Mouse (Mus musculus): Measurements from ENCODE around the gene Rab11a.

DNA sequence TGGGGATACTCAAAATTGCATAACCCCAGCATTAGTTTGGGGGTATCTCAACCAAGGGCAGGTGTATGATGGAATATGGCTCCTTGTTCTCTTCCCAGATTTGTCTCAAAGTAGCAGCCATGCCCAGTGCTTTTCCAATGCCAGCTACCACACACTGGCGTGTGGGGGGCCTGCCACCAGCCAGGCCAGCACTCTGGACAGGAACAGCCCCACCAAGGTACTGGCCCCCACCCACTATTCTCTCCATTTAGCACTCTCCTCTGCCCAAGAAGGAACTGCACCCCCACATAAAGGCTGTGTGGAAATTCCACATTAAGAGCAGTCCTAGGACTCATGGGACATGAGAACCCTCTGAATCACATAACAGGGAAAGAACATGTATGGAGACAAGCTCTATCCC lies 42.3 kb downstream of the Rab11a start:
- no peak for TF ChIP-seq CTCF (IDR thresholded peaks at IDR 0.05; ENCODE audit: low read depth)
- TF ChIP-seq EP300 (optimal IDR thresholded peaks at IDR 0.05): no peak
